Mouse (Mus musculus) layer of hippocampus, postnatal 25 days (tissue): ENCODE results near the gene Fam221b. TPM values are rescaled to one million over a fixed set of nuclear protein-coding genes. Genes with fewer than 3 reads are reported as not detected.

ENCODE experiments used
- DNase-seq, 2 experiments: peaks; one replicate each; pipeline ENCODE4 v3.0.0; 2022; ENCODE audit warnings: mixed read lengths in 2 of 2, low spot score in 1 of 2; ENCODE audit errors: extremely low spot score in 1 of 2
- microRNA-seq, 2 experiments: library from miRNA; unstranded; fragments of <30 nt; microRNA quantifications; one replicate each; pipeline ENCODE4 v1.2.0; 2021
- total RNA-seq, 2 experiments: library from RNA; stranded (reverse); gene quantifications; 2 replicates each; pipeline ENCODE4 v1.2.3; 2021

Fam221b gene
- total RNA-seq, 2 experiments from 2014 or later: 1.2 to 1.3 TPM

DNA sequence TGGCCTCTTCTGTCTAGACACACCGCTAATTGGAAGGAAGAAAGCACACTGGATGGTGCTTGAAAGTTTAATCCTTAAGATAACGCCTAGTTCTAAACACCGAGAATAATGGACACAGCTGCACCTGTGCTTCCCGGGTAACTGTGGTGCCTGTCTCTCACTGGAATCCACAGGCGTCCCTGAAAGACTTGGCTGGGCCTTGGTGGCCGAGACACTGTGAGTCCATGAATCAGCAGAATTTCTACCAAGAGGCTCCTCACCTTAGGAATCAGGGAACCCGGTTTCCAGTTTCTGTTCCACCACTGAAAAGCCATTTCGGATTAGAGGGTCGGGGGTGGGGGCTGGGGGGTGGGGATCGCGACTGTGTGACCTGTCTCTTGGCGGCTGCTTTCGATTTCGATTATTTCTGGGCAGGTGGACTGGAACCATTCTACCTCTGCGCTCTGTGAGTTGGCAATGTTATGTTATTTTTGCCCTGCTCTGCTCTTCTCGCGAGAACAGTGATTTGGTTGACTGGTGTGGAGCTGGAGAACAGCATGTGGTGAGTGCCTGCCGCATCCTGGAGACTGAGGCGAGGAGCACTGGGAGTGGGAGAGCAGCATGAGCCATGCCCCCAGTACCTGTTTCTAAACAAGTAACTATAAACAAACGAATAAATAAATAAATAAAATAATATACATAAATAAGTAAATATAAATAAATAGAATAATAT is 39.7 kb downstream of the Fam221b start:
- no peak for DNase-seq

- no peak for DNase-seq
Measured at GRCm38 (mm10) chr4:43620146-43620778, 48.7 kb downstream of the Fam221b start.

GRCm38 (mm10) chr4:43613060-43613730 is 55.8 kb downstream of the Fam221b start:
- no peak for DNase-seq

GRCm38 (mm10) chr4:43612534-43612933 is 56.4 kb downstream of the Fam221b start:
- DNase-seq: no peak

Small RNA genes lying within 50 kb of the gene (microRNA-seq; reads per million reads assigned to microRNA genes)
- gene Gm25262: 0.18 to 0.20 reads per million in 2 experiments

Other genes with a start within 250 kb of the Fam221b start
- 1 to 10 TPM in 1 of 2 experiments, under 1 TPM in 1; 0.59 to 3.1 TPM for gene Fam166b, start 240.0 kb downstream of the Fam221b start, total RNA-seq
- gene Tesk1, start 227.2 kb downstream of the Fam221b start, total RNA-seq: 10 to 100 TPM; 74.1 to 77.6 TPM
- gene Cd72, start 214.5 kb downstream of the Fam221b start, total RNA-seq: under 1 TPM in 1 of 2 experiments, not detected in 1; 0.22 TPM
- gene Sit1, start 185.4 kb downstream of the Fam221b start, total RNA-seq: not detected
- gene Ccdc107, start 176.2 kb downstream of the Fam221b start, total RNA-seq: 10 to 100 TPM; 23.5 to 28.1 TPM
- gene Arhgef39, start 169.4 kb downstream of the Fam221b start, total RNA-seq: under 1 TPM; 0.27 to 0.70 TPM
- gene Car9, start 162.2 kb downstream of the Fam221b start, total RNA-seq: under 1 TPM; 0.22 to 0.35 TPM
- gene Tpm2, start 145.4 kb downstream of the Fam221b start, total RNA-seq: 1 to 10 TPM; 5.1 to 5.8 TPM
- 10 to 100 TPM; 58.8 to 71.2 TPM for gene Creb3, start 106.8 kb downstream of the Fam221b start, total RNA-seq
- 10 to 100 TPM; 40.9 to 47.3 TPM for gene Tln1, start 106.5 kb downstream of the Fam221b start, total RNA-seq
- gene Rgp1, start 90.4 kb downstream of the Fam221b start, total RNA-seq: 10 to 100 TPM; 40.9 to 42.7 TPM
- 10 to 100 TPM; 60.8 to 64.4 TPM for gene Gba2, start 90.3 kb downstream of the Fam221b start, total RNA-seq
- gene Msmp, start 84.7 kb downstream of the Fam221b start, total RNA-seq: not detected
- 10 to 100 TPM; 44.3 to 58.4 TPM for gene Npr2, start 37.2 kb downstream of the Fam221b start, total RNA-seq
- gene Spag8, start 15.6 kb downstream of the Fam221b start, total RNA-seq: 1 to 10 TPM; 1.4 to 1.5 TPM
- gene Hint2, start 12.7 kb downstream of the Fam221b start, total RNA-seq: 10 to 100 TPM; 36.6 to 38.8 TPM
- 10 to 100 TPM; 66.5 to 70.9 TPM for gene Tmem8b, start 174 bp downstream of the Fam221b start, total RNA-seq
- gene Olfr70, start 31.7 kb upstream of the Fam221b start, total RNA-seq: not detected
- not detected for gene Olfr71, start 41.1 kb upstream of the Fam221b start, total RNA-seq
- 1 to 10 TPM in 1 of 2 experiments, under 1 TPM in 1; 0.54 to 1.2 TPM for gene Hrct1, start 58.0 kb upstream of the Fam221b start, total RNA-seq
- 1 to 10 TPM in 1 of 2 experiments, under 1 TPM in 1; 0.57 to 1.1 TPM for gene Spaar, start 60.9 kb upstream of the Fam221b start, total RNA-seq
- gene Olfr159, start 101.9 kb upstream of the Fam221b start, total RNA-seq: not detected
- gene Olfr156, start 154.8 kb upstream of the Fam221b start, total RNA-seq: not detected
- not detected for gene Olfr157, start 171.1 kb upstream of the Fam221b start, total RNA-seq
- gene Olfr155, start 182.4 kb upstream of the Fam221b start, total RNA-seq: not detected
- 1 to 10 TPM; 5.2 to 6.0 TPM for gene Reck, start 206.4 kb upstream of the Fam221b start, total RNA-seq